Comparison of ENCODE assay signal across 11 mouse cellular contexts in genomic region chr7:79509235-79509607, GRCm38 (mm10). TPM values are rescaled to one million over a fixed set of nuclear protein-coding genes. Genes with fewer than 3 reads are reported as not detected.
DNase-seq lines count a peak whose midpoint lies in the region; ATAC-seq and TF ChIP-seq lines count a peak whose summit lies in the region.
"Had no signal": no experiment of that assay in that cellular context is flagged by ENCODE, and none has a peak within 500 bp of the region (broad histone marks: within the 10 kb centered on the region; RNA-seq: fewer than 3 reads in every experiment).

No protein-coding gene starts in this region.

- H3K27me3 ChIP-seq in forebrain, postnatal 0 days (ENCODE audit: insufficient read depth, low read length), result no peaks in the 10 kb centered on the region
- peaks cover 52% of the 10 kb centered on the region for H3K27me3 ChIP-seq in midbrain, embryonic 13.5 days

- 5% methylated on average over 6 of the region's 6 CpGs for WGBS in forebrain, postnatal 0 days
- WGBS in midbrain, embryonic 13.5 days, result 11% methylated on average over 6 of the region's 6 CpGs

- peak overlapping the region; percentile 84 for H3K27ac ChIP-seq in cortical plate, adult 2 months (ENCODE audit: insufficient read depth, low read length)
- peak overlapping the region; percentile 98 for H3K27ac ChIP-seq in forebrain, postnatal 0 days (ENCODE audit: low read depth, low read length)
- H3K27ac ChIP-seq in midbrain, embryonic 13.5 days, result peak overlapping the region; percentile 97
- H3K27ac ChIP-seq: heart, adult 2 months had no signal

- H3K4me1 ChIP-seq in cortical plate, adult 2 months (ENCODE audit: control insufficient read depth, insufficient read depth, low read length), result peaks cover 15% of the 10 kb centered on the region
- H3K4me1 ChIP-seq in forebrain, postnatal 0 days (ENCODE audit: insufficient read depth), result peaks cover 10% of the 10 kb centered on the region
- H3K4me1 ChIP-seq in midbrain, embryonic 13.5 days (replicated peaks), result peaks cover 86% of the 10 kb centered on the region

- H3K9ac ChIP-seq in forebrain, postnatal 0 days, result peak overlapping the region; percentile 100
- peak overlapping the region; percentile 99 for H3K9ac ChIP-seq in midbrain, embryonic 13.5 days (replicated peaks)
- H3K9ac ChIP-seq: lung, embryonic 14.5 days had no signal

- no peak for ATAC-seq in forebrain, postnatal 0 days
- no peak for ATAC-seq in midbrain, embryonic 13.5 days

- peak overlapping the region; percentile 95 for H3K4me2 ChIP-seq in forebrain, postnatal 0 days (ENCODE audit: low read depth)
- H3K4me2 ChIP-seq in midbrain, embryonic 13.5 days (replicated peaks), result peak overlapping the region; percentile 90

- peak; percentile 38 for DNase-seq in embryo, embryonic 10.5 days (ENCODE audit: low spot score)
- DNase-seq in embryo, embryonic 9.5 days (ENCODE audit: extremely low spot score), result no peak
- peak; percentile 83 for DNase-seq in forebrain, postnatal 0 days
- DNase-seq in thymus, postnatal 25 days, result no peak
- no peak for DNase-seq in natural killer cell, adult 2 months (ENCODE audit: low spot score in 2 of 2)
- DNase-seq in thymus, postnatal 36 days, result no peak
- DNase-seq: heart, adult 2 months; lung, embryonic 14.5 days had no signal

- TF ChIP-seq CTCF in cortical plate, adult 2 months (IDR thresholded peaks at IDR 0.05; ENCODE audit: extremely low read depth, insufficient read depth, low read length), result no peak
- TF ChIP-seq CTCF in forebrain, postnatal 0 days (IDR thresholded peaks at IDR 0.05; ENCODE audit: low read depth), result no peak

- no peaks in the 10 kb centered on the region for H3K9me3 ChIP-seq in forebrain, postnatal 0 days (ENCODE audit: low read length)
- no peaks in the 10 kb centered on the region for H3K9me3 ChIP-seq in midbrain, embryonic 13.5 days
- H3K9me3 ChIP-seq: G1E had no signal

- TF ChIP-seq POLR2A in cortical plate, adult 2 months (IDR thresholded peaks at IDR 0.05; ENCODE audit: extremely low read depth, insufficient read depth, low read length), result no peak

- peak overlapping the region; percentile 30 for H3K4me3 ChIP-seq in cortical plate, adult 2 months (ENCODE audit: insufficient read depth, low read length)
- H3K4me3 ChIP-seq in forebrain, postnatal 0 days (ENCODE audit: low read depth, low read length), result peak overlapping the region; percentile 92
- H3K4me3 ChIP-seq in midbrain, embryonic 13.5 days (replicated peaks), result peak overlapping the region; percentile 86
- H3K4me3 ChIP-seq: heart, adult 2 months had no signal

- H3K36me3 ChIP-seq in forebrain, postnatal 0 days (ENCODE audit: insufficient read depth), result peaks cover 32% of the 10 kb centered on the region
- peaks cover 19% of the 10 kb centered on the region for H3K36me3 ChIP-seq in midbrain, embryonic 13.5 days
- H3K36me3 ChIP-seq: G1E had no signal

RNA-seq across cellular contexts. Expression of gene Polg, which starts 43.1 kb away (rescaled TPM):
- polyA plus RNA-seq in cortical plate, adult 2 months (2012; rRNA removed), result 80.9 and 87.1 TPM in 2 replicates
- total RNA-seq in forebrain, postnatal 0 days (2014; rRNA removed), result 51.1 and 52.9 TPM in 2 replicates
- 17.4 and 19.4 TPM in 2 replicates for polyA plus RNA-seq in forebrain, postnatal 0 days (2015; fragmentation: Nextera tagmentation; extraction: Ambion mirVana)
- polyA plus RNA-seq in midbrain, embryonic 13.5 days (2015; fragmentation: Nextera tagmentation; extraction: Ambion mirVana), result 22.0 and 23.8 TPM in 2 replicates

Comparison
In these comparisons a context has a peak if more than half of its experiments do, and no peak if none do; other contexts are left out.
1. DNase-seq: peak in embryo, embryonic 10.5 days (single experiment) and forebrain, postnatal 0 days (single experiment); none in embryo, embryonic 9.5 days (single experiment), thymus, postnatal 25 days (single experiment), natural killer cell, adult 2 months (0 of 2) and thymus, postnatal 36 days (0 of 2).
2. H3K4me3 ChIP-seq: peak in every context shown above with its lines; median percentile 92 in forebrain, postnatal 0 days; 86 in midbrain, embryonic 13.5 days; 30 in cortical plate, adult 2 months.
3. Peak in every context shown above with its lines, with median percentiles within 50 percentile points of each other: H3K27ac ChIP-seq.